Mouse (Mus musculus) brain, embryonic 14.5 days (tissue): ENCODE results near the gene Rpsa. TPM values are rescaled to one million over a fixed set of nuclear protein-coding genes. Genes with fewer than 3 reads are reported as not detected.
A peak's percentile ranks its signal among the peaks of the same experiment; 100 is the strongest.
"Not testable (repeated sequence)": the region's sequence is repeated elsewhere in the genome, so short reads cannot be mapped to it uniquely, and the experiment has no call there.

Experiments
- DNase-seq: peaks from one replicate; pipeline ENCODE4 v3.0.0-alpha.2; 2011; ENCODE audit warnings: low read depth
- CTCF ChIP-seq: fragments of 200-500 bp; IDR thresholded peaks from 2 replicates; pipeline ENCODE4 v1.5.1; 2012; ENCODE audit warnings: inconsistent platforms, mild to moderate bottlenecking, moderate library complexity, borderline replicate concordance; ENCODE audit not compliant: insufficient read depth, insufficient read length; ENCODE audit errors: extremely low read depth
- POLR2A ChIP-seq: fragments of 200-500 bp; IDR thresholded peaks from 2 replicates; pipeline ENCODE4 v1.6.1; 2012; ENCODE audit warnings: mild to moderate bottlenecking, inconsistent platforms, borderline replicate concordance; ENCODE audit not compliant: poor library complexity, insufficient read depth, insufficient read length, severe bottlenecking; ENCODE audit errors: extremely low read depth
- polyA plus RNA-seq: library from polyadenylated mRNA; depleted of rRNA; stranded (reverse); fragments of >200 nt; gene quantifications from 2 replicates; pipeline ENCODE4 v1.2.3, GENCODE M21; 2012

Gene Rpsa
- polyA plus RNA-seq, 1 experiment: 1,952 TPM

DNA sequence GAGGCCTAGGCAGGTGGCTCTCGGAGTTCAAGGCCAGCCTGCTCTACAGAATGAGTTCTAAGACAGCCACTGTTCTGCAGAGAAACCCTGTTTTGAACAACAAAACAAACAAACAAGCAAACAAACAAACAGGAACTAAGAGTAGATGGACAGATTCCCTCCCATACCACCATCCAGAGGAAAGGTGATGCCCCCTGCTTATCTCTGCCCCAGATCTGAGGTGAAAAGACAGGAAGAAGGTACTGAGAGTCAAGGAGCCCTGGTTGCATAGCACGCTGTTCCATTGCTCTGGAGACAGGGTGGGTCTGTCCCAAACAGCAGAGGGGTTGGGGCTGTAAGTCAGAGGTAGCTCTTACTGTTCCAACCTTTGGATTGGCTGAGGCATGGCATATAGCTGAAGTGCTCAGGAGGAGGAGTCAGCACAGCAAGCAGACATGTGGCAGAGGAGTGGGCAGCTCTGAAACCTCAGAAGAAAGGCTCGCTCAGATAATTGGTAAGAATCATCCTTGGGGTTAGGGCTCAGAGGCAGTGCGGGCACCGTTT is 35.7 kb upstream of the Rpsa start, which contains the start of gene Ccr8:
Gene Ccr8 (plus strand): TSS at position 419 of the 543 bp plus-strand sequence.
- TF ChIP-seq POLR2A: no peak
- no peak for TF ChIP-seq CTCF
- DNase-seq: no peak

DNA sequence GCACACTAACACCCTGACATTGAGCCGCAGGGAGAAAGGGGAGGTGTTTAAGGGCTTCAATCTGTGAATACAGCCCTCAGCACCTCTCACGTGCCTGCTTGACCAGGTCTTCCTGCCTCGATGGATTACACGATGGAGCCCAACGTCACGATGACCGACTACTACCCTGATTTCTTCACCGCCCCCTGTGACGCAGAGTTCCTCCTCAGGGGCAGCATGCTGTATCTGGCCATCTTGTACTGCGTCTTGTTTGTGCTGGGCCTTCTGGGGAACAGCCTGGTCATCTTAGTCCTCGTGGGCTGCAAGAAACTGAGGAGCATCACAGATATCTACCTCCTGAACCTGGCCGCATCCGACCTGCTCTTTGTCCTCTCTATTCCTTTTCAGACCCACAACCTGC is 33.8 kb upstream of the Rpsa start:
- no peak for DNase-seq
- TF ChIP-seq POLR2A (no peak), CTCF (no peak)

DNA sequence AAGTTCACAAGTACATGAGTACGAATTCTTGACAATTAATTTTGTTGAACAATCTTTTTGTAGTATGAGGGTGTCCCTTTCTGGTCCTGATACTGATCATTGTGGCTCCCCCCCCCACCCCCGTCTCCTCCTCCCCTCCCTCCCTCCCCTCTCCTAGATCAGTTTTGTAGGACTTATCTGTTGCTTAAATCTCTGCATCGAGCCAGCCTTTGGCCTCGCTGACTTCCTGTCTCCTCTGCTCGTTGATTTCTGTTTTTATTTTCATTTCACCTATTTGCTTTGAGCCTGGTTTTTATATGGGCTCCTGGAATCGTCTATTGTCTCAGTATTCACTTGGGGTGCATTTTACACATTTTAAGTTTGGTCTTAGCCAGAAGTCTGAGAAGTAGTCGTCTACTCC is 31.6 kb upstream of the Rpsa start:
- no peak for TF ChIP-seq CTCF
- no peak for TF ChIP-seq POLR2A
- no peak for DNase-seq

GRCm38 (mm10) chr9:120098682-120099081 is 28.8 kb upstream of the Rpsa start:
- peak; percentile 74 for DNase-seq
- TF ChIP-seq CTCF (peak; percentile 81), POLR2A (no peak)

GRCm38 (mm10) chr9:120099304-120099703 is 28.2 kb upstream of the Rpsa start:
- TF ChIP-seq POLR2A (no peak), CTCF (no peak)
- DNase-seq: no peak

DNA sequence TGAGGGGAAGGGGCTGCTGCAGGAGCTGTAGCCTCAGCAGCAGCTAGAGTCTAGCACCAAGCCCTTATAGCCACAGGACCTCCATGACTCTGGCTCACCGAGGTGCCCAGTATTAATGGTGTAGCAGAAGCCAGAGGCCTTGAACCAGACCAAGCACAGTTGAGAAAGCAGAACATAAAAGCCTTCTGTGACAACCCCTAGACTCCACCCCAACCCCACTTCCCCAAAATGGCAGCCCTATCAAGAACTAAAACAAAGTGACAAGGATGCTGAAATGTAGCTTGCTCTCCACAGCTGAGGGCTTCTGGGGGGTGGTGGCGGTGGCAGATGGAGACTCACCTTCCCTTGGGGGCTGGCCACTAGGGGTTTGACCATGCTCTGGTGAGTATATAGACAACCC is 26.3 kb upstream of the Rpsa start:
- DNase-seq: no peak
- TF ChIP-seq POLR2A: no peak
- no peak for TF ChIP-seq CTCF

DNA sequence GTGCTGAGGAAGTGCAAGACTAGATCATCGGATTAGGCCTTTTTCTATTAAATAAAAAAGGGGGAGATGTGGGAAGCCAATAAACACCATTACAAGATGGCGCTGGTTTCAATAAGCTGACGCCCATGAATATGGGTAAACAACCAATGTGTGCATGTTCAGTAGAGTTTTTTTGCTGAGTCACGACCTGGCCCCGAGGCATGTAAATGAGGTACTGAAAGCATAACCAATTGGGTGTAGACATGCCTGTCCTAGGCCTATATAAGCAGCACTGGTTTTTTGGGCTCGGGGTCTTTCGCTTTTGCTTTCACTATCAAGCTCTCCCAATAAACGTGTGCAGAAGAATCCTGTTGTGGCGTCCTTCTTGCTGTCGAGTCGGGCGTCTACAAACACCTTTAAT is 18.5 kb upstream of the Rpsa start:
- DNase-seq: not testable (repeated sequence)

GRCm38 (mm10) chr9:120110211-120111018 is 17.1 kb upstream of the Rpsa start, which contains the start of gene Slc25a38:
Gene Slc25a38, plus strand, starts transcription at chr9:120110374.
- DNase-seq: peak; percentile 98
- TF ChIP-seq CTCF (peak; percentile 92), POLR2A (peak; percentile 31)

- TF ChIP-seq POLR2A (no peak), CTCF (no peak)
- DNase-seq: no peak
These were observed 16.1 kb upstream of the Rpsa start for GRCm38 (mm10) chr9:120111156-120111945.

GRCm38 (mm10) chr9:120112472-120112871 is 15.0 kb upstream of the Rpsa start:
- no peak for DNase-seq
- TF ChIP-seq CTCF (no peak), POLR2A (no peak)

DNA sequence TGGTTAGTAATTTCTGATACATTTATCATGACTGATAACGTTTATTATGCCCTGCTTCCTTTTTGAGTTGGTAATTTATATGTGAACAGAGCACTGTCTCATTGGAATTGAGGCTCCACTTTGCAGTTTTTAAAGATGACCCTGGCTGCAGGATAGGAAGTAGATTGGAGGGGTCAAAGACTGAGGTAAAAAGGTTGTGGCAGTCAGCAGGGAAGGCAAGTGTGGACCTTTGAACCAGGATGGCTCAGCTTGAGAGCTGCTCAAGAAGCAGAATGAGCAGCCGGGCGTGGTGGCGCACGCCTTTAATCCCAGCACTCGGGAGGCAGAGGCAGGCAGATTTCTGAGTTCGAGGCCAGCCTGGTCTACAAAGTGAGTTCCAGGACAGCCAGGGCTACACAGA is 14.0 kb upstream of the Rpsa start:
- TF ChIP-seq CTCF (no peak), POLR2A (no peak)
- no peak for DNase-seq

- DNase-seq: no peak
- no peak for TF ChIP-seq CTCF
- no peak for TF ChIP-seq POLR2A
These were observed 13.3 kb upstream of the Rpsa start for GRCm38 (mm10) chr9:120114051-120114788.
